Mouse (Mus musculus) R1 (cell line): ENCODE data around the gene Fpr3.
"Not testable (repeated sequence)": the region's sequence is repeated elsewhere in the genome, so short reads cannot be mapped to it uniquely, and the experiment has no call there.

Experiments used
- DNase-seq: peaks from one replicate; pipeline ENCODE4 v3.0.0-alpha.2; 2018; ENCODE audit warnings: low read depth, low spot score

Gene Fpr3

GRCm38 (mm10) chr17:17887774-17888248 is at the start of gene Fpr3, which contains the start of gene Fpr2:
Fpr3 (plus strand) TSS chr17:17887852.
Fpr2 (plus strand) TSS chr17:17887824.
- DNase-seq: no peak

GRCm38 (mm10) chr17:17837919-17838701 is 49.5 kb upstream of the Fpr3 start:
- peak; percentile 97 for DNase-seq

- no peak for DNase-seq
Measured at GRCm38 (mm10) chr17:17839276-17839675, 48.4 kb upstream of the Fpr3 start.

GRCm38 (mm10) chr17:17840796-17841195 is 46.9 kb upstream of the Fpr3 start:
- DNase-seq: no peak

- DNase-seq: peak; percentile 33
Measured at GRCm38 (mm10) chr17:17843534-17844261, 44.0 kb upstream of the Fpr3 start.

- DNase-seq: not testable (repeated sequence)
Measured at GRCm38 (mm10) chr17:17844606-17845005, 43.0 kb upstream of the Fpr3 start.

GRCm38 (mm10) chr17:17845187-17846027 is 42.2 kb upstream of the Fpr3 start:
- peak; percentile 58 for DNase-seq

- DNase-seq: no peak
Measured at GRCm38 (mm10) chr17:17848988-17849387, 38.7 kb upstream of the Fpr3 start.

GRCm38 (mm10) chr17:17849906-17850712 is 37.5 kb upstream of the Fpr3 start:
- peak; percentile 39 for DNase-seq

- no peak for DNase-seq
Measured at GRCm38 (mm10) chr17:17855064-17855838, 32.4 kb upstream of the Fpr3 start, which contains the start of gene Has1. Has1 (minus strand) TSS chr17:17855205.

- no peak for DNase-seq
Measured at GRCm38 (mm10) chr17:17856612-17857011, 31.0 kb upstream of the Fpr3 start.

GRCm38 (mm10) chr17:17857446-17857845 is 30.2 kb upstream of the Fpr3 start:
- no peak for DNase-seq

- DNase-seq: no peak
Measured at GRCm38 (mm10) chr17:17860110-17860509, 27.5 kb upstream of the Fpr3 start.

- no peak for DNase-seq
Measured at GRCm38 (mm10) chr17:17862360-17862759, 25.3 kb upstream of the Fpr3 start.

GRCm38 (mm10) chr17:17865168-17865567 is 22.5 kb upstream of the Fpr3 start:
- no peak for DNase-seq

GRCm38 (mm10) chr17:17866801-17867469 is 20.7 kb upstream of the Fpr3 start:
- DNase-seq: no peak

- DNase-seq: no peak
Measured at GRCm38 (mm10) chr17:17870892-17871550, 16.6 kb upstream of the Fpr3 start.

GRCm38 (mm10) chr17:17871697-17872096 is 16.0 kb upstream of the Fpr3 start:
- DNase-seq: no peak

- DNase-seq: no peak
Measured at GRCm38 (mm10) chr17:17879347-17879746, 8.3 kb upstream of the Fpr3 start.
